Mouse (Mus musculus) brain, embryonic 14.5 days (tissue): ENCODE results near the gene Ppp1r32.

ENCODE experiments used
- CTCF ChIP-seq: fragments of 200-500 bp; IDR thresholded peaks from 2 replicates; pipeline ENCODE4 v1.5.1; 2012; ENCODE audit warnings: inconsistent platforms, mild to moderate bottlenecking, moderate library complexity, borderline replicate concordance; ENCODE audit not compliant: insufficient read depth, insufficient read length; ENCODE audit errors: extremely low read depth
- POLR2A ChIP-seq: fragments of 200-500 bp; IDR thresholded peaks from 2 replicates; pipeline ENCODE4 v1.6.1; 2012; ENCODE audit warnings: mild to moderate bottlenecking, inconsistent platforms, borderline replicate concordance; ENCODE audit not compliant: poor library complexity, insufficient read depth, insufficient read length, severe bottlenecking; ENCODE audit errors: extremely low read depth

DNA sequence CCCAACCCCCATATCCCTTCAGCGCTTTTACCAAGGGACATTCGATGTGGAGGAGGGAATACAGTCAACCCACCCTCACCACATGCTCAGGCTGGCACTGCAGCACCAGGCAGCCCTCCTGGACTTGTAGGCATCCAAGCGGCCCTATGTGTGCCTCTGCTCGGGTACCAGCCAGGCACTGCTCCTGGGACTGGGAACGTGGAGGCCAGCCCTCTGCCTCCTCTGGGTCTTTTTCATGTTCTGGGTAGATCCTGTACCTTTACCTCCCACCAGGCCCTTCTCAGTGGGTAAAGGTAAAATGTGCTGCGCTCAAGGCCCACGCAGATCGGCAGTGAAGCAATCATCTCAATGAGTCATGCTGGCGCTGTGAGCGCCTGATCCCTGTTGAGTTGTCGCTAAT lies 22.8 kb downstream of the Ppp1r32 start:
- TF ChIP-seq CTCF, result no peak
- no peak for TF ChIP-seq POLR2A
